Mouse (Mus musculus) small intestine, adult 2 months (tissue): ENCODE data around the gene 1810037I17Rik.

Experiments used
- CTCF ChIP-seq: fragments of 200-500 bp; IDR thresholded peaks from 2 replicates; pipeline ENCODE4 v1.5.1; 2012; ENCODE audit warnings: low read depth, mild to moderate bottlenecking, control low read depth, inconsistent platforms, low read length, moderate library complexity, mixed read lengths; ENCODE audit not compliant: insufficient replicate concordance, insufficient read length; ENCODE audit errors: extremely low read depth
- POLR2A ChIP-seq: fragments of 200-500 bp; IDR thresholded peaks from 2 replicates; pipeline ENCODE4 v1.6.1; 2012; ENCODE audit warnings: low read depth, mild to moderate bottlenecking, control low read depth, inconsistent platforms, low read length, moderate library complexity

DNA sequence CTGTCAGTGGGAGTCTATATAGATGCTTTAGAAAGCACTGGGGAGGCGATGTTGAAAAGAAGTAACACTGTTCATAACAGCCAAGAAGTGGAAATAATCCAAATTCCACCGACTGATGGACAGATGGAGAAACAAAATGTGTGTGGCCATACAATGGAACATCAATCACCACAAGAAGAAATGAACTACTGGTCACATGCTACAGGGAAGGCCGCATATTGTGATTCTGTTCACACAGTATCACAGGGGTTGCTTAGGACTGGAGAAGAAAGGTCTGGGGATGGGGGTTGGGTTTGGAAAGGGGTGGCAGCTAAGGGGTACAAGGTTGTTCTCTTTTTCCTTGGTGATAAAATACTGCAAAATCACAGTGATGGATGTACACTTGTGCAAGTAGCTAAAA lies 50.8 kb downstream of the 1810037I17Rik start:
- TF ChIP-seq POLR2A (no peak), CTCF (no peak)
